Mouse (Mus musculus) megakaryocyte, embryonic 14.5 days (primary cell): Measurements from ENCODE around the gene Gtf2i.

Experiments
- FLI1 ChIP-seq: IDR thresholded peaks from 2 replicates; pipeline ENCODE4 v1.6.1; 2012; ENCODE audit warnings: low read length, inconsistent platforms, mixed read lengths
- GATA1 ChIP-seq: IDR thresholded peaks from 3 replicates; pipeline ENCODE4 v1.6.1; 2012; ENCODE audit warnings: mixed read lengths, low read length, inconsistent platforms, borderline replicate concordance

DNA sequence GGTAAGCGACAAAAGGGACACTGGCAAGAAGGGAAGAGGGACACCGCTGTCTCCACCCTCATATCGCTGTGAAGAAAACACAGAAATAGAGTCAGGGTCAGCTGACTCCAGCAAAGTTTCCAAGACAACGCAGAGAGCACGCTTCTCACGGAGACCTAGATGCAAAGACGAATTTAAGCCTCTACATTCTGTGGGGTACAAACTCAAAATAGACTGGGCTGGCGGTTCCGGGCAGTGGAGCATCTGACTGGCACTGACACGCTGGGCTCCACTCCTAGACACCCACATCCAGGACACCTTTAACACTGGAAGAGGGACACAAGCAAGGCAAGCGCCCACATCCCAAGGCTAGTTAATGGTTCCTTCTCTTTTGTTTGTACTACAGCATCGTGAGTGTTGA is 29.6 kb downstream of the Gtf2i start:
- TF ChIP-seq GATA1 (no peak), FLI1 (no peak)
